Comparison of ENCODE assay signal across 8 mouse cellular contexts in genomic region chr11:87737175-87737740, GRCm38 (mm10). TPM values are rescaled to one million over a fixed set of nuclear protein-coding genes. Genes with fewer than 3 reads are reported as not detected.
DNase-seq lines count a peak whose midpoint lies in the region; ATAC-seq and TF ChIP-seq lines count a peak whose summit lies in the region.

Supt4a (plus strand) TSS chr11:87737552.

- peak; percentile 84 for ATAC-seq in megakaryocyte-erythroid progenitor cell, adult 5-6 weeks (replicated peaks; ENCODE audit: low FRiP score, low TSS enrichment, poor library complexity, severe bottlenecking)

- no peak for TF ChIP-seq CTCF in cortical plate, adult 2 months (IDR thresholded peaks at IDR 0.05; ENCODE audit: extremely low read depth, insufficient read depth, low read length)

- peak within 1 kb of the TSS; percentile 90 for H3K4me3 ChIP-seq in cortical plate, adult 2 months (ENCODE audit: insufficient read depth, low read length)

- peak; percentile 90 for TF ChIP-seq POLR2A in cortical plate, adult 2 months (IDR thresholded peaks at IDR 0.05; ENCODE audit: extremely low read depth, insufficient read depth, low read length)

- DNase-seq in adipocyte (ENCODE audit: low spot score): peak; percentile 94
- DNase-seq in gastrocnemius, adult 8-10 months (ENCODE audit: low spot score in 2 of 2): peak; percentile 89 to 94
- peak; percentile 80 for DNase-seq in hindlimb bud, embryonic 11.5 days (ENCODE audit: extremely low spot score, low read depth, low spot score)
- DNase-seq in left cerebral cortex, postnatal 10 days (ENCODE audit: extremely low spot score in 1 of 2, low spot score in 2 of 2): peak; percentile 88 to 98
- peak; percentile 94 for DNase-seq in right cerebral cortex, postnatal 25 days
- peak; percentile 94 to 96 for DNase-seq in urinary bladder, postnatal 4 days (ENCODE audit: low spot score in 2 of 2)

- H3K4me1 ChIP-seq in cortical plate, adult 2 months (ENCODE audit: control insufficient read depth, insufficient read depth, low read length): no peaks in the 10 kb centered on the region

- intact Hi-C loops in left cerebral cortex, postnatal 10 days (cut with DNase I): loop anchor here (5.0 kb wide), 1 partner anchor 75 kb away; the partner anchor contains the start of gene Rnf43

- H3K27ac ChIP-seq in cortical plate, adult 2 months (ENCODE audit: insufficient read depth, low read length): 0 out of 2 replicates have a peak within 1 kb of the TSS, but pooled peaks have one; percentile 6

RNA-seq across cellular contexts. Expression of gene Supt4a, which starts in this region (rescaled TPM):
- 153 and 154 TPM in 2 replicates for polyA plus RNA-seq in cortical plate, adult 2 months (2012; rRNA removed)
- total RNA-seq in gastrocnemius, adult 8-10 months (2022): 10 to 100 TPM; 33.6 to 41.0 (median 36.9) TPM
- 10 to 100 TPM; 48.5 to 57.1 TPM for total RNA-seq in left cerebral cortex, postnatal 10 days (2021)
- total RNA-seq in megakaryocyte-erythroid progenitor cell, adult 5-6 weeks (2014; fragmentation: Nextera tagmentation): 146 and 192 TPM in 2 replicates
- total RNA-seq in megakaryocyte-erythroid progenitor cell, adult 5-6 weeks (2017): 55.2 and 75.2 TPM in 2 replicates

Comparison
In these comparisons a context has a peak if more than half of its experiments do, and no peak if none do; other contexts are left out.
1. Peak in every context shown above with its lines: DNase-seq, ATAC-seq, H3K4me3 ChIP-seq and H3K27ac ChIP-seq.